Mouse (Mus musculus) cortical plate, adult 2 months (tissue): ENCODE data around the gene Eml6.

Experiments
- CTCF ChIP-seq: fragments of 200-500 bp; IDR thresholded peaks from 2 replicates; pipeline ENCODE4 v1.5.1; 2011; ENCODE audit warnings: mild to moderate bottlenecking, control low read depth, low read length; ENCODE audit not compliant: insufficient read depth; ENCODE audit errors: extremely low read depth
- POLR2A ChIP-seq: fragments of 200-500 bp; IDR thresholded peaks from 2 replicates; pipeline ENCODE4 v1.6.1; 2011; ENCODE audit warnings: mild to moderate bottlenecking, low read length, control low read depth; ENCODE audit not compliant: insufficient read depth; ENCODE audit errors: extremely low read depth

GRCm38 (mm10) chr11:30025144-30025543 is 689 bp downstream of the Eml6 start:
- no peak for TF ChIP-seq POLR2A
- TF ChIP-seq CTCF, result no peak
